Mouse (Mus musculus): ENCODE results near the gene Chaf1a.

The Chaf1a gene

GRCm38 (mm10) chr17:56054938-56055337 lies 14.7 kb downstream of the Chaf1a start:
- TF ChIP-seq GATA4 (IDR thresholded peaks at IDR 0.05; ENCODE audit: insufficient replicate concordance, low read length), result no peak

- TF ChIP-seq GATA4 (IDR thresholded peaks at IDR 0.05; ENCODE audit: insufficient replicate concordance, low read length), result no peak
Measured at GRCm38 (mm10) chr17:56055945-56056678, 15.9 kb downstream of the Chaf1a start.

GRCm38 (mm10) chr17:56057381-56058120 lies 17.3 kb downstream of the Chaf1a start:
- no peak for TF ChIP-seq GATA4 (IDR thresholded peaks at IDR 0.05; ENCODE audit: insufficient replicate concordance, low read length)

- no peak for TF ChIP-seq GATA4 (IDR thresholded peaks at IDR 0.05; ENCODE audit: insufficient replicate concordance, low read length)
Measured at GRCm38 (mm10) chr17:56062081-56062480, 21.8 kb downstream of the Chaf1a start.

GRCm38 (mm10) chr17:56066451-56066850 lies 26.2 kb downstream of the Chaf1a start:
- no peak for TF ChIP-seq GATA4 (IDR thresholded peaks at IDR 0.05; ENCODE audit: insufficient replicate concordance, low read length)

GRCm38 (mm10) chr17:56069066-56069465 lies 28.8 kb downstream of the Chaf1a start:
- TF ChIP-seq GATA4 (IDR thresholded peaks at IDR 0.05; ENCODE audit: insufficient replicate concordance, low read length), result no peak

- no peak for TF ChIP-seq GATA4 (IDR thresholded peaks at IDR 0.05; ENCODE audit: insufficient replicate concordance, low read length)
Measured at GRCm38 (mm10) chr17:56071126-56071525, 30.9 kb downstream of the Chaf1a start.

GRCm38 (mm10) chr17:56072243-56072642 lies 32.0 kb downstream of the Chaf1a start:
- no peak for TF ChIP-seq GATA4 (IDR thresholded peaks at IDR 0.05; ENCODE audit: insufficient replicate concordance, low read length)

GRCm38 (mm10) chr17:56074097-56074826 lies 34.0 kb downstream of the Chaf1a start:
- TF ChIP-seq GATA4 (IDR thresholded peaks at IDR 0.05; ENCODE audit: insufficient replicate concordance, low read length), result no peak

GRCm38 (mm10) chr17:56074827-56075208 lies 34.6 kb downstream of the Chaf1a start, which contains the start of gene Ubxn6:
Gene Ubxn6 (minus strand): TSS chr17:56075028.
- peak; percentile 70; the same call in 1 of the 2 replicates for TF ChIP-seq GATA4 (IDR thresholded peaks at IDR 0.05; ENCODE audit: insufficient replicate concordance, low read length)

- TF ChIP-seq GATA4 (IDR thresholded peaks at IDR 0.05; ENCODE audit: insufficient replicate concordance, low read length), result no peak
Measured at GRCm38 (mm10) chr17:56077523-56077922, 37.3 kb downstream of the Chaf1a start.

GRCm38 (mm10) chr17:56078880-56079795 lies 38.9 kb downstream of the Chaf1a start, which contains the start of gene Hdgfl2:
Gene Hdgfl2 (plus strand): TSS chr17:56079634.
- TF ChIP-seq GATA4 (IDR thresholded peaks at IDR 0.05; ENCODE audit: insufficient replicate concordance, low read length), result peak; percentile 6; the same call in 1 of the 2 replicates

GRCm38 (mm10) chr17:56079921-56080320 lies 39.7 kb downstream of the Chaf1a start:
- TF ChIP-seq GATA4 (IDR thresholded peaks at IDR 0.05; ENCODE audit: insufficient replicate concordance, low read length), result no peak

- TF ChIP-seq GATA4 (IDR thresholded peaks at IDR 0.05; ENCODE audit: insufficient replicate concordance, low read length), result no peak
Measured at GRCm38 (mm10) chr17:56080781-56081585, 40.7 kb downstream of the Chaf1a start.

Measured in liver, adult (tissue).